Mouse (Mus musculus): ENCODE measurements around the gene Rngtt.

GRCm38 (mm10) chr4:33494377-33494776 is 184.3 kb downstream of the Rngtt start:
- TF ChIP-seq POLR2A (IDR thresholded peaks at IDR 0.05; ENCODE audit: control insufficient read depth in 1 of 2, insufficient read depth in 1 of 2, low read depth in 1 of 2, low read length in 2 of 2, poor library complexity in 1 of 2), result no peak
- no peak for TF ChIP-seq ZC3H11A (IDR thresholded peaks at IDR 0.05; ENCODE audit: low read depth, low read length)
- no peak for TF ChIP-seq CTCF (IDR thresholded peaks at IDR 0.05 in 2 of 3, conservative IDR thresholded peaks at IDR 0.05 in 1 of 3; ENCODE audit: control insufficient read depth in 1 of 3, insufficient read depth in 1 of 3, low read depth in 2 of 3, low read length in 3 of 3, poor library complexity in 1 of 3, severe bottlenecking in 1 of 3)
- TF ChIP-seq BHLHE40 (IDR thresholded peaks at IDR 0.05; ENCODE audit: borderline replicate concordance, low read depth, low read length), result no peak
- no peak for TF ChIP-seq EP300 (IDR thresholded peaks at IDR 0.05; ENCODE audit: low read depth in 1 of 2, low read length in 2 of 2)
- TF ChIP-seq TCF12 (IDR thresholded peaks at IDR 0.05; ENCODE audit: low read depth, low read length), result no peak
- TF ChIP-seq USF1 (IDR thresholded peaks at IDR 0.05; ENCODE audit: low read depth, low read length), result no peak
- TF ChIP-seq POLR2AphosphoS2 (IDR thresholded peaks at IDR 0.05; ENCODE audit: low read length), result no peak
- TF ChIP-seq NRF1 (IDR thresholded peaks at IDR 0.05; ENCODE audit: insufficient read depth, low read depth, low read length, poor library complexity, severe bottlenecking), result no peak
- TF ChIP-seq GABPA (IDR thresholded peaks at IDR 0.05; ENCODE audit: low read depth, low read length), result no peak
- no peak for TF ChIP-seq MAX (IDR thresholded peaks at IDR 0.05; ENCODE audit: low read length)
- no peak for TF ChIP-seq NELFE (IDR thresholded peaks at IDR 0.05; ENCODE audit: low read depth, low read length)
